Mouse (Mus musculus): Measurements from ENCODE around the gene Zfp853. TPM values are rescaled to one million over a fixed set of nuclear protein-coding genes. Genes with fewer than 3 reads are reported as not detected.

Zfp853 gene
- total RNA-seq, 1 experiment from 2014 or later: not detected

- ATAC-seq (ENCODE audit: extremely low read depth, insufficient number of reproducible peaks, low FRiP score, poor library complexity, severe bottlenecking): no peak
Measured at GRCm38 (mm10) chr5:143297986-143298385, 4.6 kb upstream of the Zfp853 start.

GRCm38 (mm10) chr5:143295330-143295729 is 1.9 kb upstream of the Zfp853 start:
- no peak for ATAC-seq (ENCODE audit: extremely low read depth, insufficient number of reproducible peaks, low FRiP score, poor library complexity, severe bottlenecking)

GRCm38 (mm10) chr5:143294862-143295261 is 1.4 kb upstream of the Zfp853 start:
- ATAC-seq (ENCODE audit: extremely low read depth, insufficient number of reproducible peaks, low FRiP score, poor library complexity, severe bottlenecking): no peak

GRCm38 (mm10) chr5:143292879-143293278 is 544 bp downstream of the Zfp853 start:
- ATAC-seq (ENCODE audit: extremely low read depth, insufficient number of reproducible peaks, low FRiP score, poor library complexity, severe bottlenecking): no peak

GRCm38 (mm10) chr5:143289299-143289698 is 4.1 kb downstream of the Zfp853 start:
- no peak for ATAC-seq (ENCODE audit: extremely low read depth, insufficient number of reproducible peaks, low FRiP score, poor library complexity, severe bottlenecking)

- ATAC-seq (ENCODE audit: extremely low read depth, insufficient number of reproducible peaks, low FRiP score, poor library complexity, severe bottlenecking): no peak
Measured at GRCm38 (mm10) chr5:143288378-143288911, 5.0 kb downstream of the Zfp853 start.

GRCm38 (mm10) chr5:143287774-143288328 is 5.6 kb downstream of the Zfp853 start:
- no peak for ATAC-seq (ENCODE audit: extremely low read depth, insufficient number of reproducible peaks, low FRiP score, poor library complexity, severe bottlenecking)

GRCm38 (mm10) chr5:143284762-143285161 is 8.7 kb downstream of the Zfp853 start:
- no peak for ATAC-seq (ENCODE audit: extremely low read depth, insufficient number of reproducible peaks, low FRiP score, poor library complexity, severe bottlenecking)

- no peak for ATAC-seq (ENCODE audit: extremely low read depth, insufficient number of reproducible peaks, low FRiP score, poor library complexity, severe bottlenecking)
Measured at GRCm38 (mm10) chr5:143279247-143279646, 14.2 kb downstream of the Zfp853 start.

- no peak for ATAC-seq (ENCODE audit: extremely low read depth, insufficient number of reproducible peaks, low FRiP score, poor library complexity, severe bottlenecking)
Measured at GRCm38 (mm10) chr5:143275761-143276160, 17.7 kb downstream of the Zfp853 start.

GRCm38 (mm10) chr5:143272540-143273330 is 20.7 kb downstream of the Zfp853 start:
- no peak for ATAC-seq (ENCODE audit: extremely low read depth, insufficient number of reproducible peaks, low FRiP score, poor library complexity, severe bottlenecking)

- ATAC-seq (ENCODE audit: extremely low read depth, insufficient number of reproducible peaks, low FRiP score, poor library complexity, severe bottlenecking): no peak
Measured at GRCm38 (mm10) chr5:143272108-143272507, 21.3 kb downstream of the Zfp853 start.

GRCm38 (mm10) chr5:143271642-143272041 is 21.8 kb downstream of the Zfp853 start:
- no peak for ATAC-seq (ENCODE audit: extremely low read depth, insufficient number of reproducible peaks, low FRiP score, poor library complexity, severe bottlenecking)

GRCm38 (mm10) chr5:143270151-143270519 is 23.3 kb downstream of the Zfp853 start:
- 0 out of 2 replicates have a peak, but pooled peaks have one; percentile 10 for ATAC-seq (ENCODE audit: extremely low read depth, insufficient number of reproducible peaks, low FRiP score, poor library complexity, severe bottlenecking)

GRCm38 (mm10) chr5:143269363-143270150 is 23.9 kb downstream of the Zfp853 start, which contains the start of gene Zfp316:
TSS of gene Zfp316 (minus strand) at chr5:143270022.
- ATAC-seq (ENCODE audit: extremely low read depth, insufficient number of reproducible peaks, low FRiP score, poor library complexity, severe bottlenecking): 0 out of 2 replicates have a peak, but pooled peaks have one; percentile 3

GRCm38 (mm10) chr5:143268985-143269362 is 24.4 kb downstream of the Zfp853 start:
- ATAC-seq (ENCODE audit: extremely low read depth, insufficient number of reproducible peaks, low FRiP score, poor library complexity, severe bottlenecking): no peak

- ATAC-seq (ENCODE audit: extremely low read depth, insufficient number of reproducible peaks, low FRiP score, poor library complexity, severe bottlenecking): no peak
Measured at GRCm38 (mm10) chr5:143266794-143267193, 26.6 kb downstream of the Zfp853 start.

GRCm38 (mm10) chr5:143265409-143265808 is 28.0 kb downstream of the Zfp853 start:
- ATAC-seq (ENCODE audit: extremely low read depth, insufficient number of reproducible peaks, low FRiP score, poor library complexity, severe bottlenecking): no peak

GRCm38 (mm10) chr5:143264689-143265088 is 28.7 kb downstream of the Zfp853 start:
- no peak for ATAC-seq (ENCODE audit: extremely low read depth, insufficient number of reproducible peaks, low FRiP score, poor library complexity, severe bottlenecking)
